Mouse (Mus musculus) retina, postnatal 7 days (tissue): ENCODE results near the gene Cebpzos.

ENCODE experiments used
- DNase-seq: peaks from one replicate; pipeline ENCODE4 v3.0.0-alpha.2; 2012; ENCODE audit warnings: low read depth, low spot score

The Cebpzos gene

GRCm38 (mm10) chr17:78916369-78916813 is at the start of gene Cebpzos:
Cebpzos (plus strand) TSS chr17:78916500.
- peak; percentile 78 for DNase-seq

- DNase-seq, result no peak
Observed at GRCm38 (mm10) chr17:78873886-78874285, 42.4 kb upstream of the Cebpzos start.

- no peak for DNase-seq
Observed at GRCm38 (mm10) chr17:78881878-78882304, 34.4 kb upstream of the Cebpzos start.

GRCm38 (mm10) chr17:78882401-78883112 is 33.7 kb upstream of the Cebpzos start, which contains the start of gene Eif2ak2:
Eif2ak2 (minus strand) TSS chr17:78882573.
- no peak for DNase-seq

- DNase-seq, result no peak
Observed at GRCm38 (mm10) chr17:78883291-78883690, 33.0 kb upstream of the Cebpzos start.

- DNase-seq, result no peak
Observed at GRCm38 (mm10) chr17:78885286-78886065, 30.8 kb upstream of the Cebpzos start.

- no peak for DNase-seq
Observed at GRCm38 (mm10) chr17:78888554-78888953, 27.7 kb upstream of the Cebpzos start.

- no peak for DNase-seq
Observed at GRCm38 (mm10) chr17:78889184-78889583, 27.1 kb upstream of the Cebpzos start.

- DNase-seq, result no peak
Observed at GRCm38 (mm10) chr17:78891020-78891419, 25.3 kb upstream of the Cebpzos start.

GRCm38 (mm10) chr17:78894991-78895390 is 21.3 kb upstream of the Cebpzos start:
- no peak for DNase-seq

- DNase-seq, result no peak
Observed at GRCm38 (mm10) chr17:78895394-78895793, 20.9 kb upstream of the Cebpzos start.

GRCm38 (mm10) chr17:78903158-78903557 is 13.1 kb upstream of the Cebpzos start:
- DNase-seq, result no peak

GRCm38 (mm10) chr17:78906892-78907291 is 9.4 kb upstream of the Cebpzos start, which contains the start of gene Sult6b1:
Sult6b1 (minus strand) TSS chr17:78906992.
- no peak for DNase-seq

GRCm38 (mm10) chr17:78909374-78909773 is 6.9 kb upstream of the Cebpzos start:
- DNase-seq, result no peak

GRCm38 (mm10) chr17:78912861-78913281 is 3.4 kb upstream of the Cebpzos start:
- DNase-seq, result no peak

GRCm38 (mm10) chr17:78913921-78914320 is 2.4 kb upstream of the Cebpzos start:
- no peak for DNase-seq

GRCm38 (mm10) chr17:78915772-78916171 is 528 bp upstream of the Cebpzos start:
- no peak for DNase-seq

GRCm38 (mm10) chr17:78916899-78917298 is 599 bp downstream of the Cebpzos start:
- no peak for DNase-seq

- no peak for DNase-seq
Observed at GRCm38 (mm10) chr17:78917696-78918095, 1.4 kb downstream of the Cebpzos start.

- DNase-seq, result no peak
Observed at GRCm38 (mm10) chr17:78935857-78936256, 19.6 kb downstream of the Cebpzos start.

GRCm38 (mm10) chr17:78936466-78937228 is 20.3 kb downstream of the Cebpzos start, which contains the start of the genes Cebpz and Ndufaf7:
Cebpz (minus strand) TSS chr17:78937066.
Ndufaf7 (plus strand) TSS chr17:78937136.
- DNase-seq, result peak; percentile 97
